Mouse (Mus musculus) CH12.LX (cell line): ENCODE data around the gene Dcaf8. TPM values are rescaled to one million over a fixed set of nuclear protein-coding genes. Genes with fewer than 3 reads are reported as not detected.
A peak's percentile ranks its signal among the peaks of the same experiment; 100 is the strongest.

ENCODE experiments used
- DNase-seq: peaks from one replicate; pipeline ENCODE4 v3.0.0-alpha.2; 2013; ENCODE audit errors: extremely low read depth
- H3K27ac ChIP-seq: 2 replicates; pipeline ENCODE4 v1.5.1; 2012; ENCODE audit warnings: low read depth, mild to moderate bottlenecking, control low read depth, moderate library complexity; ENCODE audit not compliant: insufficient read depth
- H3K27me3 ChIP-seq: replicated peaks from 2 replicates; pipeline ENCODE3; 2012; ENCODE audit warnings: inconsistent platforms
- H3K36me3 ChIP-seq, 2 experiments: replicated peaks in 1 of 2; 2 replicates each; pipeline versions ENCODE3 to v1.6.1; 2012; ENCODE audit warnings: inconsistent platforms in 1 of 2, low read length in 1 of 2, mild to moderate bottlenecking in 1 of 2, mixed read lengths in 1 of 2, moderate library complexity in 1 of 2; ENCODE audit not compliant: control insufficient read depth in 1 of 2, insufficient read depth in 1 of 2
- H3K4me1 ChIP-seq, 2 experiments: 2 replicates each; pipeline ENCODE4 v1.6.1; 2012; ENCODE audit warnings: inconsistent platforms in 1 of 2, moderate library complexity in 1 of 2; ENCODE audit not compliant: insufficient read depth in 2 of 2, control insufficient read depth in 1 of 2
- H3K4me2 ChIP-seq: 2 replicates; pipeline ENCODE4 v1.6.1; 2012; ENCODE audit warnings: low read depth, mild to moderate bottlenecking, control low read depth; ENCODE audit not compliant: poor library complexity, insufficient read depth, severe bottlenecking
- H3K4me3 ChIP-seq, 3 experiments: fragments of 150-350 bp in 1 of 3; sonication (generic) in 1 of 3; replicated peaks in 1 of 3; 2 replicates each; pipeline versions ENCODE3 to v1.5.1; 2011 to 2012; ENCODE audit warnings: low read depth in 2 of 3, low read length in 2 of 3, mild to moderate bottlenecking in 2 of 3, moderate library complexity in 2 of 3, control low read depth in 1 of 3, improper control_type of control experiment in 1 of 3, inconsistent platforms in 1 of 3, mixed read lengths in 1 of 3; ENCODE audit not compliant: poor library complexity in 1 of 3
- H3K79me2 ChIP-seq: replicated peaks from 2 replicates; pipeline ENCODE4 v1.6.1; 2012; ENCODE audit warnings: mild to moderate bottlenecking, moderate library complexity; ENCODE audit not compliant: control insufficient read depth, poor library complexity, insufficient read depth, severe bottlenecking; ENCODE audit errors: extremely low read depth
- H3K9ac ChIP-seq: 2 replicates; pipeline ENCODE4 v1.6.1; 2012; ENCODE audit warnings: low read depth, mild to moderate bottlenecking, control low read depth, moderate library complexity; ENCODE audit not compliant: insufficient read depth
- H3K9me3 ChIP-seq: replicated peaks from 2 replicates; pipeline ENCODE3; 2012; ENCODE audit warnings: low read length, inconsistent platforms, mixed read lengths
- CHD1 ChIP-seq: IDR thresholded peaks from 2 replicates; pipeline ENCODE4 v1.6.1; 2012; ENCODE audit warnings: low read depth, low read length, improper control_type of control experiment, inconsistent platforms
- CHD2 ChIP-seq: IDR thresholded peaks from 2 replicates; pipeline ENCODE4 v1.6.1; 2011; ENCODE audit warnings: low read length, improper control_type of control experiment
- ETS1 ChIP-seq: conservative IDR thresholded peaks from 2 replicates; pipeline ENCODE4 v1.6.1; 2012; ENCODE audit warnings: low read depth, mild to moderate bottlenecking, inconsistent platforms, low read length, improper control_type of control experiment, moderate library complexity
- GABPA ChIP-seq: IDR thresholded peaks from 2 replicates; pipeline ENCODE4 v1.6.1; 2012; ENCODE audit warnings: low read depth, low read length, improper control_type of control experiment, inconsistent platforms; ENCODE audit not compliant: insufficient replicate concordance
- HCFC1 ChIP-seq: IDR thresholded peaks from 2 replicates; pipeline ENCODE4 v1.6.1; 2012; ENCODE audit warnings: low read depth, mild to moderate bottlenecking, inconsistent platforms, low read length, improper control_type of control experiment
- JUN ChIP-seq: IDR thresholded peaks from 2 replicates; pipeline ENCODE4 v1.6.1; 2011; ENCODE audit warnings: low read depth, mild to moderate bottlenecking, low read length, improper control_type of control experiment, moderate library complexity; ENCODE audit not compliant: insufficient read depth
- JUND ChIP-seq: conservative IDR thresholded peaks from 2 replicates; pipeline ENCODE4 v1.6.1; 2011; ENCODE audit warnings: low read depth, low read length, improper control_type of control experiment
- MAFK ChIP-seq: IDR thresholded peaks from 2 replicates; pipeline ENCODE4 v1.6.1; 2011; ENCODE audit warnings: low read length, improper control_type of control experiment; ENCODE audit not compliant: insufficient replicate concordance
- MAZ ChIP-seq: IDR thresholded peaks from 2 replicates; pipeline ENCODE4 v1.6.1; 2012; ENCODE audit warnings: low read depth, mild to moderate bottlenecking, inconsistent platforms, low read length, improper control_type of control experiment, moderate library complexity
- MEF2A ChIP-seq: IDR thresholded peaks from 2 replicates; pipeline ENCODE4 v1.6.1; 2014; ENCODE audit warnings: low read depth, mild to moderate bottlenecking, inconsistent platforms, low read length, improper control_type of control experiment, borderline replicate concordance
- PAX5 ChIP-seq: IDR thresholded peaks from 2 replicates; pipeline ENCODE4 v1.6.1; 2012; ENCODE audit warnings: low read length, inconsistent platforms, mixed read lengths
- SIN3A ChIP-seq: IDR thresholded peaks from 2 replicates; pipeline ENCODE4 v1.6.1; 2012; ENCODE audit warnings: low read length, improper control_type of control experiment, inconsistent platforms
- SMC3 ChIP-seq: IDR thresholded peaks from 2 replicates; pipeline ENCODE4 v1.6.1; 2011; ENCODE audit warnings: low read depth, low read length, improper control_type of control experiment
- TBP ChIP-seq: conservative IDR thresholded peaks from 2 replicates; pipeline ENCODE4 v1.6.1; 2011; ENCODE audit warnings: low read depth, low read length, improper control_type of control experiment
- ZMIZ1 ChIP-seq: IDR thresholded peaks from 2 replicates; pipeline ENCODE4 v1.6.1; 2012; ENCODE audit warnings: low read depth, mild to moderate bottlenecking, inconsistent platforms, low read length, improper control_type of control experiment
- dilution Hi-C: fragments of 300-500 bp; cut with MboI; formaldehyde crosslinking; loops from 2 replicates; pipeline ENCODE4 v1.14.3; 2020; ENCODE audit warnings: low sequenced_read_pairs; ENCODE audit not compliant: extremely low pct_unique_long_range_greater_than_20kb, extremely low pct_ligation_motif_present
- in situ Hi-C: fragments of 300-500 bp; cut with MboI; formaldehyde crosslinking; loops from 3 replicates; pipeline ENCODE4 v1.14.3; 2019; ENCODE audit warnings: low sequenced_read_pairs, low pct_ligation_motif_present, low pct_unique_long_range_greater_than_20kb, mixed read lengths
- polyA plus RNA-seq: library from polyadenylated mRNA; unstranded; fragments of >175 nt; gene quantifications from 2 replicates; pipeline ENCODE4 v1.2.1, GENCODE M21; 2012; ENCODE audit warnings: low read depth; ENCODE audit not compliant: insufficient read length
- total RNA-seq, 2 experiments: library from RNA; depleted of rRNA; stranded (reverse); fragments of 300-350 nt in 1 of 2; fragments of >200 nt in 1 of 2; gene quantifications; 2 replicates each; pipeline ENCODE4 v1.2.3; 2012 to 2014

Gene Dcaf8
- total and polyA plus RNA-seq, 3 experiments, result 46.2 to 77.2 (median 58.5) TPM

DNA sequence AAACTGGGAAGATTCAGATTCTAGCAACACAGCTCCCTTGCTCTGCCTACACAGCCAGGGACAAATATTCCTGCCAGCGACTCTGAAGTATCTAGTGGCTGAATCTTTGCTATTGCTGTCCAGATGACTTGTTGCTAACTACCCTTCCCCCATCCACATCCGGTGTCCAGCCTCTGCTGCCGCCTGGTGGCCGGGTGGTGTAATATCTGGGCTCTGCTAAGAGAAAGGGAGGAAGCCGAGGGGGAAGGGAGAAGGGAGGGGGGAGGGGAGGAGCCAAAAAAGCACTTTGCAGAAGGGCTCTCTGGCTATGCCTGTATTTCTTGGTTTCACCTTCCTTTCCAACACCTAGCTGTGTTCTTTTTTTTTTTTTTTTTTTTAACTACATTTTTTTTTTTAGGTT is 69.3 kb downstream of the Dcaf8 start (continued):
- TF ChIP-seq MAZ (peak; percentile 99), PAX5 (no peak), MEF2A (peak; percentile 76; the same call in 1 of the 2 replicates), ETS1 (no peak), SIN3A (peak; percentile 69; the same call in 1 of the 2 replicates), CHD2 (peak; percentile 99), TBP (0 out of 2 replicates have a peak, but pooled peaks have one; percentile 42), CHD1 (no peak), SMC3 (peak; percentile 91)
- TF ChIP-seq, all 38 proteins: peak for 18

DNA sequence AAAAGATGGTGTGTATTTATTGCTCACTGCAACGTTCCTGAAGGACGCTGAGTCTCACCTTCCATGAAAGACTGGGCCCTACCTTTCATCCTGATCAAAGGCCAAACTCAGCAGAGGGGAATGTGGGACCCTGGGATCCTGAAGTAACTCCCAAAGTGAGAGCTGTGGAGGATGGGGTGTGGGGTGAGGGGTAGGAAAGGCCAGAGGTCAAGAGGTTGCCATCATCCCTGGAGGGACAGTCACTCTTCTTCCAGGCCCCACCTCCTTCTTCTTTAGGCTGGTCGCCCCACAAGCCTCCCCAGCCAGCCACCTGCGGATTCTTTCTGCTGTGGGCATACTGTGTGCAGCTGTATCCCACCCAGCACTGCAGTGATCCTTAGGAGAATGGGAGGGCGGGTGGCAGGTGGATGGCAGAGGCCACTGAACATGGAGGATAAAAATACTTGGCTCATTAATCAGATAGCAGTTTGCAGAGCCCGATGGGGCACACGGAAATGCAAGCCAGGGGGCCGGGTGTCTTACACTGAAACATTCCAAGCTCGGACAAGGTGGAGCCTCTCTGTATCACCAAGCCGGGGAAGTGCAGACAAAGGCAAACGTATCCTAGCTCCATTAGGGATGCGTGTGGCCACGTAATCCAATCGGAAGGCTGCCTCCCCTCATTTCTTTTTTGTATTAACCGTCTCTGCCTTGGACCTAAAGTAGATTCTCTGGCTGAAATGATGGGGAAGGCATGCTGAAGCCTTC is 70.5 kb downstream of the Dcaf8 start:
- dilution Hi-C loops, result no loop called here
- Histone ChIP-seq H3K9ac (no peak overlapping the region), H3K36me3 (no peaks in the 10 kb centered on the region), H3K4me1 (peaks cover 4 to 23% of the 10 kb centered on the region in 2 experiments; a peak in 3 of 4 replicates), H3K27ac (no peak overlapping the region), H3K4me2 (no peak overlapping the region), H3K79me2 (no peaks in the 10 kb centered on the region), H3K9me3 (no peaks in the 10 kb centered on the region), H3K4me3 (no peak overlapping the region), H3K27me3 (no peaks in the 10 kb centered on the region)
- DNase-seq, result no peak
- TF ChIP-seq JUND (no peak), MAFK (no peak), HCFC1 (no peak), GABPA (no peak)
- in situ Hi-C loops, result no loop called here

GRCm38 (mm10) chr1:172219451-172220406 is 71.8 kb downstream of the Dcaf8 start, which contains the start of gene Casq1:
Gene Casq1 (minus strand): TSS chr1:172219868.
- in situ Hi-C loops (no loop called here), dilution Hi-C loops (no loop called here)
- Histone ChIP-seq H3K27me3 (no peaks in the 10 kb centered on the region), H3K79me2 (no peaks in the 10 kb centered on the region), H3K4me1 (peaks cover 4 to 23% of the 10 kb centered on the region in 2 experiments; a peak in 3 of 4 replicates), H3K4me2 (no peak within 1 kb of the TSS), H3K9ac (no peak within 1 kb of the TSS), H3K9me3 (no peaks in the 10 kb centered on the region), H3K4me3 (no peak within 1 kb of the TSS), H3K27ac (no peak within 1 kb of the TSS), H3K36me3 (no peaks in the 10 kb centered on the region)
- no peak for DNase-seq
- TF ChIP-seq JUN, result no peak
- no peak for TF ChIP-seq ZMIZ1
- TF ChIP-seq MEF2A, result no peak
